Mouse (Mus musculus): ENCODE results near the gene Hs2st1. TPM values are rescaled to one million over a fixed set of nuclear protein-coding genes. Genes with fewer than 3 reads are reported as not detected.

The Hs2st1 gene
- total RNA-seq, 2 experiments from 2014 or later = 13.9 to 14.7 TPM

DNA sequence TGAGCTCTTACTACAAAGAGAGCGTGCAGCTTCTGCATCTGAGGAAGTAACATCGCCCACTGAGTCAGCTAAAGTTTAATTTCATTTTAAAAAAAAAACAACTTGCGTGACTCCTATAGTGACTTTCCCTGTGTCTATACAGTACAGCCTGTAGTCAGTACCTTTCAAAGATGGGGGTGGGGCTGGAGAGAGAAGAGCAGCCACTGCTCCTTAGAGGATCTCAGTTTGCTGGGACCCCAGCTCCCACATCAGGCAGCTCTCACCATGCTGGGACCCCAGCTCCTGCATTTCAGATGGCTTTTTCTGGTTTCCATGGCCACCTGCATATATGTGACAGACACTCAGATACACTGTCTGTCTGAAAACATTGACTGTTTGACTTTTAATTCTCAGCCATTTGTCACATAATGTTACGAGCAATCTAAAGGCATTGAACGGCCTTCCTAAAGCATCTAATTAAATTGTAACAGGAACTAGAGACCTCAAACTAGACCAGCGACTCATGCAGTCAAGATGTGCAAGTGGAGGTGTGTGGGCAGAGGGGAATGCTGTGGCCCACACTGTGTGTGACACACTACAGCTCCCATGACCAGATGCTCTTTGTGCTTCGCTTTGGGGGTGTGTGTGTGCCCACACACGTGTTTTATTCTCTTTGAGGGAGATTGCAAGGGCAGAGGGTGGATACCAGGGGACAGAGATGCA is 19.4 kb upstream of the Hs2st1 start:
- DNase-seq (ENCODE audit: low spot score in 2 of 2) = no peak

DNA sequence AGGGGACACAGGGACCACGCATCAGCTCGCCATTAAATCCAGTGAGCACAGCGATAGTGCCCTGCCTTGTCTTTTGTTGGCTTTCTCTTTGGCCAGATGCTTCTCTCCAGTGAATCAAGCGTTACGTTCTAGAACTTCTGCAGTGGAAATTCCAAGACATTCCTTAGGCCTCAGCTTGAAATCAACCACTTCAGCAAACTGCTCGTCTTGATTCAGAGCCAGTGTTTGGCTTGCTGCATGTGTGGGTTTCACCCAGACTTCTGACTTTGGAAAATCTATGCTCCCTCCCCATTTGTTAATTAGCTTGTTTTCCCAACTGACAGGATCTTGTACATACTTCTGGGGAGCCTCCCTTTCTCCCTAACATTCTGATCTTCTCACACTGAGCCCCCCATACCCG is 16.8 kb upstream of the Hs2st1 start:
- no peak for DNase-seq (ENCODE audit: low spot score in 2 of 2)

GRCm38 (mm10) chr3:144584789-144585553 is 15.0 kb upstream of the Hs2st1 start:
- no peak for DNase-seq (ENCODE audit: low spot score in 2 of 2)

GRCm38 (mm10) chr3:144583789-144584188 is 13.8 kb upstream of the Hs2st1 start:
- DNase-seq (ENCODE audit: low spot score in 2 of 2) = no peak

- no peak for DNase-seq (ENCODE audit: low spot score in 2 of 2)
These were observed 12.3 kb upstream of the Hs2st1 start for GRCm38 (mm10) chr3:144582306-144582705.

GRCm38 (mm10) chr3:144581842-144582241 is 11.9 kb upstream of the Hs2st1 start:
- DNase-seq (ENCODE audit: low spot score in 2 of 2) = no peak

DNA sequence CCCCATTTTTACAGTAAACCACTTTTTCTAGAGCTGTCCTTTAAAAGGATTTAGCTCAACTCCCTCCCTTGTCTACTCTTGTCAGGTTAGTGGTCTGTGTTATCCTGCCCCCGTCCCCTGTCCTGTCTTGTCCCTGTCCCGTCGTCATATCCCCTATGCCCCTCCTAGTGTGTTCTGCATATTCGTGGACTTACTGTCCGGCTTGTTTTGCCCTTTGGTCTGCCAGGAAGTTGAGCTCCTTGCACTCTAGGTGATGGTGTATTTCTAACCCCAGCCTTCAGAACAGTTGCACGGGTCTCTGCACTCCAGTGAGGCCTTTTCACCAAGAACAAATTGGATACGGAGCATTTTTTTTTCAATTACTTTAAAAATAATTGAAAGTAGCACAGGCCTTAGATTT is 10.3 kb upstream of the Hs2st1 start:
- no peak for DNase-seq (ENCODE audit: low spot score in 2 of 2)

DNA sequence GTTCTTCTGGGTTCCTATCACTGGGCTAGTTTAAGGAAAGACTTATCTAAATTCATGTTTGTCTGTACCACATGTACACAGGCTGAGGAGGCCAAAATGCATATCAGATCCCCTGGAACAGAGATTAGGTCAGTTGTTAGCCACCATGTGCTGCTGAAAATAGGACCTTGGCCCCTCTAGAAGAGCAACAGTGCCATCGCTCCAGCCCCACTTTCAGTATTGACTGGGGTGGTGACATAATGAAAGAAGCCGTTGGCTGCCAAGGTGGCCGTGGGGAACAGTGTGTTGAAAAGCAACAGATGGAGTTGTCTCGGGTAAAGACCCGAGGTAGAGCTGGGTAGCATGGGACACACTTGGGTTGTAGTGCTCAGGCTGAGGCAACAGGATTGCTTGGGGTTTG is 9.8 kb upstream of the Hs2st1 start:
- DNase-seq (ENCODE audit: low spot score in 2 of 2) = no peak

GRCm38 (mm10) chr3:144578921-144579320 is 8.9 kb upstream of the Hs2st1 start:
- DNase-seq (ENCODE audit: low spot score in 2 of 2) = no peak

DNA sequence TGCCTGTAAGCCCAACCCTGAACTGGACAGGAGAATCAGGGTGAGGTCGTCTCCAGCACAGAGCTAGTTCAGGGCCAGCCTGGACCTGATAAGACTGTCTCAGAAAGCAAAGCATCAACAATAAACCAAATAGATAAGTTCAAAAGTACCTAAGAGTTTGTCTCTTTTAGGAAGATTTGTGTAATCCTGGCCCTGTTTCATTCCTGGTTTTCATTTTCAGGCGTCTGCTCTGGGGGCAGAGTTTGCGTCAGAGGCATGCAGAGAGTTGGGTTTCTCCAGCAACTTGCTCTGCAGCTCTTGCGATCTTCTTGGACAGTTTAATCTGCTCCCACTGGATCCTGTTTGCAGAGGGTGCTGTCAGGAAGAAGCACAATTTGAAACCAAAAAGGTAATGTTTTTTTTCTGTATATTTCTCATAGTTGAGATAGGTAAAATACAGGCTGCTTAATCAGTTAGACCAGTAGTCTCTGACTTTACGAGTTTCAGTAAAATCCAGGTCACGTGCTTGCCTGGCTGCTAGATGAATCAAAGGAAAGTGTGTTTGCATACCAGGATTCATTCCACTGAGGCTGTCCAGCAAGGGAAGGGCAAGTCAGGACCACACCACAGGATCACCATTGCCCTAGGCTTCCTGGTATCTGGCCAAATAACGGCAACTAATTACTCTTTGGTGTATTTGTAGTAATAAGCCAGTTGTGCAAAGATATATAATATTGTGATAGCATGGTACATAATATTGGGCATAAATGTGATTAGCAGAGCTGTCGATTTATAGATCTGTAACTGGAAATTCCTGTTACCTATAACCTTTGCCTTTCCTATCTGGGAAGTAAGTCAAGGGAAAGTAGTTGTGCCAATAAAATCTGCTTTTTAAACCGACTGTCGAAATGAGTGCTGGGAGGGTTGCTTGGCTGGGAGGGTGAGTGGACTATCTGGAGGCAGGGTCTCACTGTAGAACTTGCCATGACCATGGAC is 7.7 kb upstream of the Hs2st1 start:
- no peak for DNase-seq (ENCODE audit: low spot score in 2 of 2)

- DNase-seq (ENCODE audit: low spot score in 2 of 2) = no peak
These were observed 4.3 kb upstream of the Hs2st1 start for GRCm38 (mm10) chr3:144574256-144574655.

DNA sequence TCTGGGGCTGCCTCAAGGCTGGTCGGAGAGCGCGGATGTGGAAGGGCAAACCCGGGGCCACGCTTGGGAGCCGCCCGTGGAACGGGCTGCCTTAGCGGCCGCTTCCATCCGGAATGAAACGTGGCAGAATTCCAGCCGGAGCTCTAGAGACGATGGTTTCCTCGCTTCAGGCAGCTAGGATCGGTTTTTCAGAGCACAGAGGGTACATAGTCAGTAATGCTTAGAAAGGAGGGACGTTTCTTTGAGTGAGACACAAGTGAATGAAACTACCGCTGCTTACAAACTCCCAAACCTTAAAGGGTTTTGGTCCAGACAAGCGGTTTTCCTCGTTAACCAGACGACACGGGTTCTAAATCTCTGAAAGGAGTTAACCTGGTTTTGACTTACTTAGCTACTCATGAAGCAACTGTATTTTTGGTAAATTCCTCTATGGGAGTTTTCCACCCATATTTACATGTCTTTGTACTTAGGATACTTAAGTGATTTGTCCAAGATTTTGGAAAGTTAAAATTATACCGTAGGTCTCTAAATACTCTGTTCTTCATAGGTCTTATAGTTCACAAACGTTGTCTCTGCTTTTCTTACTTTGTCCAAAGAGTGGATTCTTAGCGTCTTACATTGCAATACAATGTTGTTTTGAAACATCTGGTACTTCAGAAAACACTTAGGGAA is 971 bp upstream of the Hs2st1 start:
- DNase-seq (ENCODE audit: low spot score in 2 of 2) = no peak

- DNase-seq (ENCODE audit: low spot score in 2 of 2) = peak in 1 of 2 experiments; percentile 45
These were observed 495 bp downstream of the Hs2st1 start for GRCm38 (mm10) chr3:144569401-144569971.

- no peak for DNase-seq (ENCODE audit: low spot score in 2 of 2)
These were observed 1.1 kb downstream of the Hs2st1 start for GRCm38 (mm10) chr3:144568861-144569361.

GRCm38 (mm10) chr3:144565212-144565611 is 4.8 kb downstream of the Hs2st1 start:
- DNase-seq (ENCODE audit: low spot score in 2 of 2) = no peak

- DNase-seq (ENCODE audit: low spot score in 2 of 2) = no peak
These were observed 6.1 kb downstream of the Hs2st1 start for GRCm38 (mm10) chr3:144563916-144564315.

DNA sequence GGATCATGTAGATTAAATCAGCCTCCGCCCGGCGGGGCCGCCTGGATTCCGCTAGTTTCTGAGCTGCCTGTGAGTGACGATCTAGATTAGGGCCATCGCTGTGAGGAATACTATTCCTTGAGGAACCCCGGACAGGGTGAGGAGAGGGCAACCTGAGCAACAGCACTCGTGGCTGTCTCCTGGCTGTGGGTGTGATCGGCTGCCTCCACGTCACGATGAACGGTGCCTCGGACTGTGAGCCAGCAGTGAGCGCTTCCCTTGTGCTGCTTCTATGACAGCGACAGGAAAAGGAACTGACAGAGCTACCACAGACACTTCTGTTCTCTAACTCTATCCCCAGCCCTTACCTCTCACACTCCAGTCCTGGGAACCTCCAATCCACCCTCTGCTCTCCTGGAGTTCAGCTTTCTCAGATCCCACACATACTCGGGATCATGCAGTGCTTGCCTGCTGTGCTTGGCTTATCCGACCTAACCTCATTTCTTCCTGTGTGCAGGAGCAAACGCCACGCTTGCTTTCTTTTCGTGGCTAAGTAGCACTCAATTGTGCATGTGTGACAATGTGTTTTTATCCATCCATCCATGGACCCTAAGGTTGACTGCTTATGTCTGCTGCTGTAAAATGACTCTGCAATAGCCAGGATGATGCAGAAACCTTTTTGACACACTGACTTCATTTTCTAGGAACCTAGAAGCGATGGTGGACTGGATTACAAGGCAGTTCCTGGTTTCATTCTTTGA is 8.3 kb downstream of the Hs2st1 start:
- no peak for DNase-seq (ENCODE audit: low spot score in 2 of 2)

GRCm38 (mm10) chr3:144558274-144558673 is 11.7 kb downstream of the Hs2st1 start:
- DNase-seq (ENCODE audit: low spot score in 2 of 2) = no peak

GRCm38 (mm10) chr3:144556625-144557324 is 13.2 kb downstream of the Hs2st1 start:
- no peak for DNase-seq (ENCODE audit: low spot score in 2 of 2)
